Mouse (Mus musculus): Measurements from ENCODE around the gene Heatr5a.

Gene Heatr5a

GRCm38 (mm10) chr12:51849902-51850301 lies 121.2 kb downstream of the Heatr5a start:
- CTCF ChIA-PET, result interaction anchor here (0.5 kb wide), 1 partner anchor 8 kb away, joined by 3 read pairs; no protein-coding TSS in a partner anchor

GRCm38 (mm10) chr12:51847953-51848680 lies 123.0 kb downstream of the Heatr5a start:
- CTCF ChIA-PET, result no interaction called here

- CTCF ChIA-PET, result interaction anchor here (0.7 kb wide), 2 partner anchors 13 to 27 kb away, joined by 3 to 8 read pairs; no protein-coding TSS in a partner anchor
Measured at GRCm38 (mm10) chr12:51845261-51845660, 125.9 kb downstream of the Heatr5a start.

GRCm38 (mm10) chr12:51844771-51845256 lies 126.3 kb downstream of the Heatr5a start:
- CTCF ChIA-PET, result interaction anchor here (0.7 kb wide), 2 partner anchors 13 to 26 kb away, joined by 3 to 8 read pairs; no protein-coding TSS in a partner anchor

- CTCF ChIA-PET, result interaction anchor here (0.6 kb wide), 1 partner anchor 51 kb away, joined by 8 read pairs; no protein-coding TSS in a partner anchor
Measured at GRCm38 (mm10) chr12:51843576-51844520, 127.3 kb downstream of the Heatr5a start.

GRCm38 (mm10) chr12:51842081-51842864 lies 128.8 kb downstream of the Heatr5a start:
- CTCF ChIA-PET, result no interaction called here

- CTCF ChIA-PET, result interaction anchor here (0.7 kb wide), 1 partner anchor 11 kb away, joined by 9 read pairs; no protein-coding TSS in a partner anchor
Measured at GRCm38 (mm10) chr12:51839856-51840255, 131.3 kb downstream of the Heatr5a start.

- CTCF ChIA-PET, result no interaction called here
Measured at GRCm38 (mm10) chr12:51835219-51835618, 135.9 kb downstream of the Heatr5a start.

GRCm38 (mm10) chr12:51831931-51832330 lies 139.2 kb downstream of the Heatr5a start:
- CTCF ChIA-PET, result no interaction called here

- CTCF ChIA-PET, result no interaction called here
Measured at GRCm38 (mm10) chr12:51831296-51831695, 139.8 kb downstream of the Heatr5a start.

GRCm38 (mm10) chr12:51830671-51831070 lies 140.4 kb downstream of the Heatr5a start:
- CTCF ChIA-PET, result interaction anchor here (0.7 kb wide), 1 partner anchor 18 kb away, joined by 3 read pairs; no protein-coding TSS in a partner anchor

- CTCF ChIA-PET, result interaction anchor here (0.7 kb wide), 1 partner anchor 18 kb away, joined by 3 read pairs; no protein-coding TSS in a partner anchor
Measured at GRCm38 (mm10) chr12:51830077-51830402, 141.1 kb downstream of the Heatr5a start.

GRCm38 (mm10) chr12:51829290-51830076 lies 141.6 kb downstream of the Heatr5a start, which contains the start of gene Hectd1:
Gene Hectd1, minus strand, starts transcription at chr12:51829536.
- CTCF ChIA-PET, result interaction anchor here (0.5 kb wide), 1 partner anchor 11 kb away, joined by 9 read pairs; no protein-coding TSS in a partner anchor

GRCm38 (mm10) chr12:51828716-51829289 lies 142.3 kb downstream of the Heatr5a start:
- CTCF ChIA-PET, result interaction anchor here (0.5 kb wide), 1 partner anchor 11 kb away, joined by 9 read pairs; no protein-coding TSS in a partner anchor

- CTCF ChIA-PET, result no interaction called here
Measured at GRCm38 (mm10) chr12:51827958-51828650, 143.0 kb downstream of the Heatr5a start.

Measured in spleen, embryonic (tissue).